Mouse (Mus musculus) forebrain, embryonic 15.5 days (tissue): ENCODE data around the gene Eif3d. TPM values are rescaled to one million over a fixed set of nuclear protein-coding genes. Genes with fewer than 3 reads are reported as not detected.

Source experiments
- ATAC-seq: fragments of 200-750 bp; cut with Nextera tagmentation; replicated peaks from 2 replicates; pipeline ENCODE4 v1.8.0; 2017; ENCODE audit warnings: mild to moderate bottlenecking, moderate TSS enrichment, moderate library complexity
- H3K27ac ChIP-seq: fragments of 300-500 bp; sonication (generic); replicated peaks from 2 replicates; pipeline ENCODE4 v1.5.1; 2015; ENCODE audit warnings: mild to moderate bottlenecking, inconsistent platforms
- H3K27me3 ChIP-seq: fragments of 300-500 bp; sonication (generic); 2 replicates; pipeline ENCODE4 v1.6.1; 2015; ENCODE audit warnings: inconsistent platforms
- H3K36me3 ChIP-seq: fragments of 300-500 bp; sonication (generic); 2 replicates; pipeline ENCODE4 v1.6.1; 2015; ENCODE audit warnings: mild to moderate bottlenecking, inconsistent platforms
- H3K4me1 ChIP-seq: fragments of 300-500 bp; sonication (generic); 2 replicates; pipeline ENCODE4 v1.6.1; 2015; ENCODE audit warnings: inconsistent platforms
- H3K4me2 ChIP-seq: fragments of 300-500 bp; sonication (generic); replicated peaks from 2 replicates; pipeline ENCODE4 v1.6.1; 2015; ENCODE audit warnings: mild to moderate bottlenecking, inconsistent platforms
- H3K4me3 ChIP-seq: fragments of 300-500 bp; sonication (generic); 2 replicates; pipeline ENCODE4 v1.5.1; 2015; ENCODE audit warnings: mild to moderate bottlenecking, inconsistent platforms
- H3K9ac ChIP-seq: fragments of 300-500 bp; sonication (generic); replicated peaks from 2 replicates; pipeline ENCODE4 v1.6.1; 2015; ENCODE audit warnings: mild to moderate bottlenecking, inconsistent platforms
- H3K9me3 ChIP-seq: fragments of 300-500 bp; sonication (generic); 2 replicates; pipeline ENCODE4 v1.6.1; 2016; ENCODE audit warnings: inconsistent platforms
- WGBS: fragments of 180-500 bp; shearing (Covaris S2); methylation state at CpG from one replicate; pipeline ENCODE4 v1.1.7; 2015; ENCODE audit warnings: mixed read lengths; 5-methylcytosine and 5-hydroxymethylcytosine counted together
- polyA plus RNA-seq: library from polyadenylated mRNA; unstranded; fragments of >200 nt; fragmentation: Nextera tagmentation; extraction: Ambion mirVana; gene quantifications from 2 replicates; pipeline ENCODE4 v1.2.1, GENCODE M21; 2015

The Eif3d gene
- polyA plus RNA-seq, 1 experiment from 2014 or later, result 199 TPM

GRCm38 (mm10) chr15:77974165-77974841 is 3.7 kb upstream of the Eif3d start:
- H3K27me3 ChIP-seq, result no peaks in the 10 kb centered on the region
- no peak overlapping the region for H3K4me3 ChIP-seq
- no peak overlapping the region for H3K9ac ChIP-seq
- no peak overlapping the region for H3K4me2 ChIP-seq
- 79% methylated on average over 6 of the region's 6 CpGs for WGBS
- H3K36me3 ChIP-seq, result no peaks in the 10 kb centered on the region
- ATAC-seq, result no peak
- no peak overlapping the region for H3K27ac ChIP-seq
- H3K4me1 ChIP-seq, result peaks cover 16% of the 10 kb centered on the region
- no peaks in the 10 kb centered on the region for H3K9me3 ChIP-seq

GRCm38 (mm10) chr15:77969940-77970469 is 608 bp downstream of the Eif3d start:
- no peaks in the 10 kb centered on the region for H3K27me3 ChIP-seq
- H3K4me3 ChIP-seq, result peak overlapping the region; percentile 61
- H3K9ac ChIP-seq, result peak overlapping the region; percentile 87
- H3K9me3 ChIP-seq, result no peaks in the 10 kb centered on the region
- H3K4me2 ChIP-seq, result peak overlapping the region; percentile 82
- H3K4me1 ChIP-seq, result peaks cover 25% of the 10 kb centered on the region
- no peak; the same call in 1 of the 2 replicates for ATAC-seq
- peak overlapping the region; percentile 99 for H3K27ac ChIP-seq
- peaks cover 39% of the 10 kb centered on the region for H3K36me3 ChIP-seq
- WGBS, result 2% methylated on average over 15 of the region's 15 CpGs

- Histone ChIP-seq H3K27ac (no peak overlapping the region), H3K9me3 (no peaks in the 10 kb centered on the region), H3K27me3 (no peaks in the 10 kb centered on the region), H3K9ac (no peak overlapping the region), H3K4me2 (no peak overlapping the region), H3K36me3 (peaks cover 87% of the 10 kb centered on the region), H3K4me3 (no peak overlapping the region), H3K4me1 (peaks cover 16% of the 10 kb centered on the region)
- ATAC-seq, result no peak
- 88% methylated on average over 9 of the region's 9 CpGs for WGBS
Measured at GRCm38 (mm10) chr15:77965117-77965528, 5.5 kb downstream of the Eif3d start.

GRCm38 (mm10) chr15:77962447-77962846 is 8.2 kb downstream of the Eif3d start:
- Histone ChIP-seq H3K9ac (no peak overlapping the region), H3K27ac (no peak overlapping the region), H3K36me3 (peaks cover 94% of the 10 kb centered on the region), H3K4me1 (peaks cover under 1% of the 10 kb centered on the region; the same call in 1 of the 2 replicates), H3K27me3 (no peaks in the 10 kb centered on the region), H3K4me2 (no peak overlapping the region), H3K9me3 (no peaks in the 10 kb centered on the region), H3K4me3 (no peak overlapping the region)
- 98% methylated on average over 5 of the region's 5 CpGs for WGBS
- no peak for ATAC-seq

- Histone ChIP-seq H3K4me2 (no peak overlapping the region), H3K36me3 (peaks cover 77% of the 10 kb centered on the region), H3K27me3 (no peaks in the 10 kb centered on the region), H3K27ac (no peak overlapping the region), H3K4me3 (no peak overlapping the region), H3K9ac (no peak overlapping the region), H3K4me1 (peaks cover 15% of the 10 kb centered on the region), H3K9me3 (no peaks in the 10 kb centered on the region)
- ATAC-seq, result no peak
- 90% methylated on average over 6 of the region's 6 CpGs for WGBS
Measured at GRCm38 (mm10) chr15:77960693-77961092, 9.9 kb downstream of the Eif3d start.

- Histone ChIP-seq H3K27ac (no peak overlapping the region), H3K27me3 (no peaks in the 10 kb centered on the region), H3K9ac (no peak overlapping the region), H3K4me2 (no peak overlapping the region), H3K36me3 (peaks cover 50% of the 10 kb centered on the region), H3K9me3 (no peaks in the 10 kb centered on the region), H3K4me3 (no peak overlapping the region), H3K4me1 (peaks cover 39% of the 10 kb centered on the region)
- ATAC-seq, result no peak
- WGBS, result 71% methylated on average over 3 of the region's 3 CpGs
Measured at GRCm38 (mm10) chr15:77958071-77958470, 12.5 kb downstream of the Eif3d start.

GRCm38 (mm10) chr15:77957625-77958024 is 13.0 kb downstream of the Eif3d start:
- ATAC-seq, result no peak
- Histone ChIP-seq H3K4me1 (peaks cover 39% of the 10 kb centered on the region), H3K36me3 (peaks cover 47% of the 10 kb centered on the region)

GRCm38 (mm10) chr15:77956404-77956901 is 14.2 kb downstream of the Eif3d start, which contains the start of gene Foxred2:
Gene Foxred2 (minus strand): TSS chr15:77956722.
- Histone ChIP-seq H3K4me2 (peak within 1 kb of the TSS; percentile 92), H3K4me1 (peaks cover 39% of the 10 kb centered on the region), H3K9ac (peak within 1 kb of the TSS; percentile 60), H3K27ac (peak within 1 kb of the TSS; percentile 76), H3K27me3 (no peaks in the 10 kb centered on the region), H3K4me3 (peak within 1 kb of the TSS; percentile 63), H3K36me3 (peaks cover 45% of the 10 kb centered on the region), H3K9me3 (no peaks in the 10 kb centered on the region)
- under 1% methylated on average over 39 of the region's 39 CpGs for WGBS
- ATAC-seq, result peak; percentile 94

More at GRCm38 (mm10) chr15:77957625-77958024, 13.0 kb downstream of the Eif3d start:
- H3K9me3 ChIP-seq, result no peaks in the 10 kb centered on the region
- WGBS, result 50% methylated on average over 5 of the region's 5 CpGs
- H3K9ac ChIP-seq, result no peak overlapping the region
- no peaks in the 10 kb centered on the region for H3K27me3 ChIP-seq
- no peak overlapping the region for H3K27ac ChIP-seq
- no peak overlapping the region for H3K4me2 ChIP-seq
- no peak overlapping the region for H3K4me3 ChIP-seq

GRCm38 (mm10) chr15:77955440-77956403 is 14.9 kb downstream of the Eif3d start:
- H3K4me2 ChIP-seq, result peak overlapping the region; percentile 92
- H3K36me3 ChIP-seq, result peaks cover 43% of the 10 kb centered on the region
- H3K27me3 ChIP-seq, result no peaks in the 10 kb centered on the region
- H3K4me1 ChIP-seq, result peaks cover 39% of the 10 kb centered on the region
- H3K27ac ChIP-seq, result peak overlapping the region; percentile 76
- peak overlapping the region; percentile 60 for H3K9ac ChIP-seq
- H3K9me3 ChIP-seq, result no peaks in the 10 kb centered on the region
- 9% methylated on average over 52 of the region's 52 CpGs for WGBS
- ATAC-seq, result peak; percentile 66
- H3K4me3 ChIP-seq, result peak overlapping the region; percentile 63

GRCm38 (mm10) chr15:77954362-77954761 is 16.3 kb downstream of the Eif3d start:
- 88% methylated on average over 2 of the region's 2 CpGs for WGBS

GRCm38 (mm10) chr15:77952921-77953320 is 17.7 kb downstream of the Eif3d start:
- WGBS, result 81% methylated on average over 3 of the region's 3 CpGs
- Histone ChIP-seq H3K4me3 (no peak overlapping the region), H3K27me3 (no peaks in the 10 kb centered on the region)

More at GRCm38 (mm10) chr15:77954362-77954761, 16.3 kb downstream of the Eif3d start:
- no peak overlapping the region for H3K27ac ChIP-seq
- H3K4me2 ChIP-seq, result peak overlapping the region; percentile 36
- H3K36me3 ChIP-seq, result peaks cover 36% of the 10 kb centered on the region
- no peak overlapping the region for H3K9ac ChIP-seq
- ATAC-seq, result no peak
- no peaks in the 10 kb centered on the region for H3K9me3 ChIP-seq
- no peaks in the 10 kb centered on the region for H3K27me3 ChIP-seq
- H3K4me3 ChIP-seq, result peak overlapping the region; percentile 16; the same call in 1 of the 2 replicates
- H3K4me1 ChIP-seq, result peaks cover 39% of the 10 kb centered on the region

More at GRCm38 (mm10) chr15:77952921-77953320, 17.7 kb downstream of the Eif3d start:
- Histone ChIP-seq H3K9me3 (no peaks in the 10 kb centered on the region), H3K27ac (no peak overlapping the region), H3K4me1 (peaks cover 39% of the 10 kb centered on the region), H3K36me3 (peaks cover 33% of the 10 kb centered on the region), H3K9ac (no peak overlapping the region), H3K4me2 (peak overlapping the region; percentile 36; the same call in 1 of the 2 replicates)
- no peak for ATAC-seq
